Mouse (Mus musculus): ENCODE results near the gene Cotl1.
A peak's percentile ranks its signal among the peaks of the same experiment; 100 is the strongest.

Cotl1 gene

DNA sequence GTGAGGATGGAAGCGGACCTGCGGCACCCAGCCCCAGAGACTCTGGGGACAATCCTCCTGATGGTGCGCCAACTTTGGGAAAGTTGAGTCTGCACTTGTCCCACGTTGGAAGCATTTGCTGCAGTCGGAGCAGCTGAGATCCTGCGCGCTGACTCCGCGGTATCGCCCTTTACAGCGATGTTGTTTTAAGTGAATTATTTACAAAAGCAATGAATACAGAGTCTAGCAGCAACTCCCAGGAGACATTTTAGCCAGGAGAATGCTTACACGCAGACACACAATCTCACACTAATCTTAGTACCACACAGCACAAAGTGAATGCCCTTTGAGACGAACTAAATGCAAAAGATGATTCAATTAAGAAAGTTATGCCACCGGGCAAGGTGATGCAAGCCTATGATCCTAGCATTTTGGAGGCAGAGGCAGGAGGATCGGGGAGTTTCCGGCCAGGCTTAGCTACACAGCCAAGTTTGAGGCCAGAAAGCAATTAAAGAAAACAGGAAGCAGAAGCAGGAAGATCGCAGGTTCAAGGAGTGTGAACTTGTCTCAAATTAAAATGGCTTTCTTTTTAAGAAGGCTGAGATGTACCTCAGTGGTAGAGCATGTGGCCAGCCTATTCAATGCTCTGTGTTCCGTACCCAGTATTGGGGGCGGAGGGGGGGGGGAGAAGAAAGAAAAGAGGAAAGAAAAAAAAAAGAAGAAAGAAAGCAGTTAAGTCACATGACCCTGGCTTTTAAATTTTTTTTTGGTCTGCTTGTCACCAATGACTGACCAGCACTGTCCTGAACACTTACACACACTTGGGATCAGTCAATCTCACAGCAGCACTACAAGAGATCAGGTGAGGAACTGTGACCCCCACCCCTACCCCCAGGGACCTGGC, 2.0 kb downstream of the Cotl1 start:
- DNase-seq = no peak

DNA sequence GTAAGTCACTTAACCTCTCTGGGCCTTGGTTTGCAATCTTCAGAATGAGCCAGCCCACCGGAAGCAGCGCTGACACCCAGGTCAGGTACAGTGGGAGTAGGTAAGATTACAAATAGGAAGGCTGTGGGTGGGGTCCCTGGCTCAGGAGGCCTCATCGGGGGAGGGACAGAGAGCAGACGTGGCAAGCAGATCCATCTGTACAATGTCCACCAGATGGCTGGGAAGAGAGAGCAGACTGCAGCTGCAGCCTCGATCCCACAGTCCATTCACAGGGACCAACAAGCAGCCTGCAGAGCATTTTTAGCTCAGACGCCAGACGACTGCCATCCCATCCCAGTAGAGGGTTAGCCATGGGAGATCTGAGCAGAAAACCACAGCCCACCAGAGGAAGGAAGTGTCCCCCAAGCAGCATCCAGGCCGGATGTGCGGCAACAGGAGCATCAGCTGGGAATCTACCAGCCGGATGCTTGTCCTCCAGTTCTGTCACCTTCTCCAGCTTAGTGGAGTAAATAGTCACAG, 2.7 kb downstream of the Cotl1 start:
- no peak for DNase-seq

DNA sequence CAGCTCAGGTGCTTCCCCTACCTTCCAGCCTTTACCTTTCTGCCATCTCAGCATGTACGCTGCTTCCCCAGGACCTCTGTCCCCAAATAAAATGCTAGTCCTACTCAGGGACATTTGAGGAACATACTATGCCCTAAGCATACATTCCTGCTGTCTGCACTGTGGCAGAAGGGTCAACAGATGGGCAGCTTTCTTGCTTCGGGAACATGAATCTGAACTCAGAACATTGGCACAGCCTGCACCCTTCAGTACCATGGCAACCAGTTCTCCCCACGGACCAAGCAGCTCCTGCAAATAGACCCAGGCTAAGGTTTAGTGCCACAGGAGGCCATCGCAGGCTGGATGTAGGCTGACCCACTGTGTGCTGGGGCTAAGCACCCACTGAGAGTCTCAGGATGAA, 3.5 kb downstream of the Cotl1 start:
- no peak for DNase-seq

DNA sequence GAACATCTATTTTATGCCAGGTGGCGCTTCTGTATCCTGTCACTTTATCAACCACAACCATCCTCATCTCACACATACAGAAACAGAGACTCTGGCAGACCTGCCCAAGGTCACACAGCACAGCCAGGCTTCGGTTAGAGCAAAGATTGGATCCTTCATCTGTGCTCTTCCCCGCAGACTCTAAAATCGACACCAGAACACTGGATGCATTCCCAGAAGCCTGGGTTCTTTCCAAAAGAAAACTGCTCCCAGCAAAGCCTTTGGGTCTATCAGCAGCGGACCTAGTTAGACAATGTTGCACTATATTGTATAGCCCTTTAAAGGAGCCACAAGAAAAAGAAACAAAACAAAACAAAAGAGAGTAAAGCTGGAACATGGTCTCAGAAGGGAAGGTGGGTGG, 5.1 kb downstream of the Cotl1 start:
- DNase-seq = peak; percentile 76

DNA sequence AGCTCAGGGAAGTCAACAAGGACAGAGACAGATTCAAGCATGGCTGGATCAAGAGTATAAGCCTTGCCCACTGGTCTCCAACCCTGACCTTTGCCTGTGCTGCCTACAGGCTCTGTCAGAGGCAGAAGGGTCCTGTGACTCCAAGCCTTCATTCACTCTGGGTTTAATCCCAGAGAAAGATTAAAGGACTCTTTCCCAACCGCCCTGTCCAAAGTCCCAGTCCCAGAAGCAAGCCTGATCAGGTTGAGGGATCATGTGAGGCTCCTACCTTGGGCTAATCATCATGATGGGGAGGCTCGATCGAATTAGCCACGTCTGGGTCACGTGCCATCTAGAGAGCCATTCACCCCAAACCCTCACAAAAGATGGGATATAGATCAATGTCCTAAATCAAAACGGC, 5.7 kb downstream of the Cotl1 start:
- DNase-seq = no peak

DNA sequence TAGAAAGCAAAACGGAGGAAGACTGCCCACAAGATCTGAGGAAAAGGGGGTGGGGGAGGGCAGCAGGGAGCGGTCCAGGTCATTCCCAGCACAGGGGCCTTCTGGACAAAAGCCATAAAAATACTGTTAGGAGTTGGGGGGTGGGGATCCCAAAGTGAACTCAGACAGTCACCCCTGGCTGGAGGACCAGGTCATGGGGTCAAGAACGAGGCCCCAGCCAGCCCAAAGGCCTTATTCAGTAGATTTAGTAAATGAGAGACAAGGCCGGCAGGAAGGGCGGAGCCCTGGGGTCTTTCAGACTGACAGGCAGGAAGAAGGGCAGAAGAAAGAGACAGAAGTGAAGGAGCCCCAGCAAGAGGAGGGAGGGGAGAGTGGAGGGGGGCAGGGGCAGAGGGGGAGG, 7.4 kb downstream of the Cotl1 start:
- no peak for DNase-seq

DNA sequence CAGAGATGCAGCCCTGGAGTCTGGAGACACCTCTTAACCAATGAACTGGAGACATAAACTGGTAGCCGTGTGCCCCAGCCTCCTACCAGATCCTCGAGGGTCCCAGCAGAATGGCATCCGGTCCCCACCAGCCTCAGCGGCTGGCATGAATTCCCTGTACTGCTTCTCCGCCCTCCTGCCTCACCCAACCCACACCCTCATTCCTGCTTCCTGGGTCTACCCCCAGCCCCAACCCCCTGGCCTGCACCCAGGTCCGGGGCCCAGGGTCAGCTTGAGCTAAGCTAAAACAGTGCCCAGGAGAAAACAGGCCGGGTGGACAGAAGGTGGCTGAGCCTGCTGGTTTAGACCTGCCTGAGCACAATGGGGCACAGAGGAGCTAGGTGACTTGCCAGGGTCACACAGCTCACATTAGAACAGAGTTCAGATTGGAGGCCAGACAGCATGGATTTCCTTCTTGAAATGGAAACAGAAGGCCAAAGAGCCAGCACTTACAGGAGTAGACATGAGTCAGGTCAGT, 8.2 kb downstream of the Cotl1 start:
- no peak for DNase-seq

DNA sequence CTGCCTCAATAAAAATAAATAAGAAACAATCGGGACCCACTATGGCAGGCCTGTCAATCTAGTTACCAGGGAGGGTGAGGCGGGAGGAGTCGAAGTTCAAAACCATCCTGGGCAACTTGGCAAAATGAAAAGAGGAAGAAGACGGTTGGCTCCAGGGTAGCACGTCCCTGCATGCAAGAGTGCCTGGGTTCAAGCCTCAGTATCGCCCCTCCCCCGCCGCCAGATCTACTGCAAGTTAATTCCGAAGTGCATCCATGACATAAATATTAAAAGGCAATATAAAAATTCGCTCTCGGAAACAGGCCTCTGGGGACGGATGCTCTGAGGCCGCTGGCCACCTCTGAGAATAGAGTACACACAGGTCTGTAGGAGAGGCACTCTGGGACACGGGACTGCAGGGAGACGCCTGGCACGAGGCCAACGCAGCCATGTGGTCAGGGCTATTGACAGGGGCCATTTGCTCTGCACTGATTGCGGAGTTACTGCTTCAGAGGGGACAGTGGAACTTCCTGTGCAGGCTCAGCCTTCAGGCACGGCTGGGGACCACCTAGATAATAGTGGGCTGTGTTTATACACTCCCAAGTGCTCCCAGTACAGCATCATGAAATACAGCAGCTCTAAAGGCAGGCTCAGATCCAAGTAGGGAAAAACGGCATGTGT, 8.9 kb downstream of the Cotl1 start:
- peak; percentile 76 for DNase-seq

DNA sequence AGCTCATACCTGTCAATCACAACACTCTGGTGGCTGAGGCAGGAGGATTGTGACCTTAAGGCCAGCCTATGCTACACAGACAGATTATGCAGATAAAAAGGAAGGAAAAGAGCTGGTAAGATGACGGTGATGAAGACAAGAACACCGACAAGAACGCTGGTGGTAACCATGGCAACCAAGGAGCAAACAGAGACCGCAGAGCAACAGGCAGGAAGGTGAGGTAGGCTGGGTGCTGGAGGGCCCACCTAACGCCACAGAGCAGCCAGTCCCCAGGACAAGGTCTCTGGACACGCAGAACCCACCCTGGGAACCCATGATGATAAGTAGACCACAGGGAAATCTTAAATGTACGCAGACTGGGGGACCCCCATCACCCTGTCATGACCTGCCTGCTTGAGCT, 9.8 kb downstream of the Cotl1 start:
- DNase-seq = no peak

DNA sequence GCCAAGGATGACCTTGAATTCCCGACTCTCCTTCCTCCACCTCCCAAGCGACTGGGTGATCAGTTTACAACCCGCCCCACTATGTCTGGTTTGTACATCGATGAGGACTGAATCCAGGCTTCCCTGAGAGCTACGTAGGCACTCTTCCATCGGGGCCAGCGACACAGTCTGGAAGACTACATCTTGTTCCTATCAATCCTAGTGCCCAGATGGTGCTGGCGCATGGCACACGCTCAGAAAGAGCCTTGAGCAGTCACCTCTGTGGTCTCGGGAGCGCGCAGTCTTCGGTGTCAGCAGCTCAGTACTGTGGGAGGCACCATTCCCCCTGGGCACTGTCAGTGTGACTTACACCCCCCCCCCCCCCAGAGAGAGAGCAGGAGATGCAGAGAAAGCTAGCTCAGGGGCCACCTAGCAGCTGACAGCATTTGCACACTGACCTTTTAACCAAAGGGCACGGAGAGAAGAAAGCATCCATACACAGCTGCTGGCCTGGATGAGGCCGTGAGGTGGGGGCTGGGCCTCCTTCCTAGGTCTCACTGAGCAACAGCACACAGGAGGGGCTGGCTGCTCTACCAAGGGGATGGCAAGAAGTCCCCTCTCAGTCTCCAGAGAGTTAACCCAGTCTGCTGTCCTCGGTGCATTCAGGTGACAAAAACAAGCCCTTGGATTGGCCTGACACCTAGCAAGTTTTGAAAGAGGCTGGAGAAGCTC, 10.3 kb downstream of the Cotl1 start:
- DNase-seq = no peak

DNA sequence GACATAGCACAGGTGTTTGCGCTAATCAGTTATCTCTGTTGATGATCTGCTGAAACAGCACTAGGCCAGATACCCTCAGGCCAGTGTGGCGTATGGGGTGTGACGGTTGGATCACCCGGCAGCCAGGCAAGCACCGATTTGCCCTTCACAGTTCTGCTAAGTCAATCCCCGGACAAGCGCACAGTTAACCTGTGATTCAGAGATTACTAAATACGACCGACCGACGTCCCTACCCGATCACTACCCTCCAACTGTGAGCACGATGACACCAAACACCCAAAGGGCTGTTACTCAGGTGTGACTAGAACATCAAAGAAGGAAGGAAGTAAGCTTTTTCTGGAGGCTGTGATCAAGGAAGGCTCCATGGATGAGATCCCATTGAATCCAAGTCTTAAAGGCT, 10.9 kb downstream of the Cotl1 start:
- no peak for DNase-seq

DNA sequence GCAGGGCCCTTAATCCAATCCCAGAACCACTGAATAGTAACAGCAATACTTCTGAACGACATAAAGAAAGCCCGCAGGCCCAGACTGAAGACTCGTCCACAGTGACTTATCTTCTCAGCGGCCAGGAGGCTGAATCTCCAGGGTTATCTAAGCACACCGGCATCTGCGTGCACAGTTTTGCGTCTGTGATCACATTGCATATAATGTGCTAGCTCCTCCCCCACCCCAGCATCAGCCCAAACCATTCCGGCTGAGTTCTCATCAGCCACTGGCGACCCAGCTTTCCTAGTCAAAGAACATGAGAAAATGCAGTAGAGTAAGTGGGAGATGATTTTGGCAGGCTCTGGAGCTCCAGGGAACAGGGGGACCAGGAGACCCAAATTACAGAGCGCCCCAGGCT, 11.3 kb downstream of the Cotl1 start:
- no peak for DNase-seq

DNA sequence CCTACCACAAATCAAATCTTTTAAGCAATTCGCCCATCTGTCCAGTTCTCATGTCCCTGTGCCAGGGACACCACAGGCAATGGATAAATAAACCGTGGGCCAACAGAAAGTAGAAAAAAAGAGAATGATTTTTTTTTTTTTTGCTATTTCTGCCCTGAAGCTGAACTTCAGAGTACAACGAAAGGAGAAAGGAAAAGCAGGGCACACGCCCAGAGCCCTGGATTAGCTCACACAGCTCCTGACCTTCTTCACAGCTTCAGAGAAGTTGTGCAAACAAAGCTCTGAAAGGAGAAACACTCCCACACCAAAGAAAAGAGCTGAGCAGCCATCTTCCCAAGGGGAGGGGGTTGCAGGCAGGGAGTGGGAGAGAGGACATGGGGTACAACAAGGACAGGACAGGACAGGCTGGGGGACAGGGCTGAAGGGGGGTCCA, 12.6 kb downstream of the Cotl1 start:
- no peak for DNase-seq

DNA sequence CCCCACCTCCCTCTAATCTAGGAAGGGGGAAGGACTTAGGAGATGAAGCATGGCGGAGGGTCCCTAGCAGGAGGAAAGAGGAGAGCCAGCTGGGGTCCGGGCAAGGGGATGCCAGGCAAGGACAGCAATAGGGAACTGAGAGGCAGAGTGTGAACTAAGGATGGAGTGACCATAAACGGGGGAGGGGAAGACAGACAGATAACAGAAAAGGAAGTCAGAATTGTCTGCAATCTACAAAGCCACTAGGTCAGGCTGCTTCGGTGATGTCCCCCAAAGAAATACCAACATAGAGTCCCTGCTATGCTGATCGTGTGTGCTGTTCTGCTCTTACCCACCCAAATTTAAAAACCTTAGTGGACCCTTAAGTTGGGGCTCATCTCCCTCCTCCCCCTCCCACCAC, 13.4 kb downstream of the Cotl1 start:
- no peak for DNase-seq

DNA sequence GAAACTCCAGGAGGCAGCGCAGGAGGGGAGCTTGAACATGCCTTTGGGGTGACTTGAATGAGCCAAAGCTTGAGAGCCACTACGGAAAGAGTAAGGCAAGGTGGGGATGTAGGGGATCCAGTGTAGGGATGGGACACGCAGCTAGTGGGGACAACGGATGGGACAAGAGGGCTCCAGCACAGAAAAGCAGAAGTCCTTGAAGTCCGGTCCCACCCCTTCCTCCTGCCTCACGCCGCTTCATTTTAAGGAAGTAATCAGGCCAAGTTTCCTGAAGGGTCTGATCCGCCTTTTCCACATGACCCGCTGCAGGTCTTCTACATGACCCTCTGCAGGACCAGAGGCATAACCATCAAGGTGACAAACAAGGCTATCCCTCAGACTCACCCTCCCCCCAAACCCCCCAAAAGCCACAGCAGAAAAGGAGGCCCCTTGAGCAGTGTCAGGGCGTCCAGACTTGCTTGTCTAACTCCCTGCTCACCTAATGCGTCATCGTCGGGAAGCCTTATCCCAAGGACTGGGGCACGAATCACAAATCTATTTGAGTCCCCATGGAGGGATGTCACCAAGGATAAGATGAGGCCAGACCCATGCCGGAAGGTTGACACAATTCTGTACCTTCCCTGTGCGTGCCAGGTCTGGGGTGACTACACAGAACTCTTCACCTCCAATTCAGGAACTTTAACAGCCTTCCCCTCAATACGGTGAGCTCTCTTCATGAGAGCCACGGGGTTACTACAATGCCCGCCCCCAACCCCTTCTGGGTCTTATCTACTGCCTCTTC, 14.2 kb downstream of the Cotl1 start:
- DNase-seq = no peak

DNA sequence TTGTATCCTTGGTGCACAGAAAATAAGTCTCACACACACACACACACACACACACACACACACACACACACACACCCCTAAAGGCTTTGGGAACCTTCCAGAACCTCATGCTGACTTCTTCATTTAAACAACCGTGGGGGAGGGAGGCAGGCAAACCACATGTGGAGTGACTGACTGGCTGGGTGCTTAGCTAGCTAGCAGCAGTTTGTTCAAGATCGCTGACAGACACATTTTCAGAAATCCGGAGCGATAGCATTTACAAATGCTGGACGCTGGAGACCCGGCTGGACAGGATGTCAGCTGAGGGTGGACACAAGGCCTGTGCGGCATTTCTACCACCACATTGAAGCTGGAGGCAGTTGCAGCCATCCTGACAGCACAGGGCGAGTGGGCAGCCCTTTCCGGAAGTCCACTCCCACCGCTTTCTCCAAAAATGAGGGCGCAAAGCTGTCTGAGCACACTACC, 15.5 kb downstream of the Cotl1 start:
- no peak for DNase-seq

DNA sequence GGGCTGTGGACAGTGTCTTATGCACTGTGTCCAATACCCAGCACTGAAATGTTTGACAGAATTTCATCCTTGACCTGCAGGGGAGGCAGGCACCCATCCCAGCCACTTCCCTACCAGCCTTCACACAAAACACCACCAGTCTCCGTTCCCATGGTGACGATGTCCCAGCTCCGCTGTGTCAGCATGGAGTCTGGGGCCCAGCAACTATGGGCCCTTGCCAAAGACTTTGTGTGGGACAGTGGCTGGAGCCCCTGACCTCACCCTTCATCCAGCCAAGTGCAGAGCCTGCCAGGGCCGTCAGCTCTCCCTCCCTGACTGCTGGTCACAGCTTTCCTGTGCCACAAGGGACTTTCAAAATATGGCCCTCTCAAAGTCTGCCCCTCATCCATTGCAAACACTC, 16.2 kb downstream of the Cotl1 start:
- no peak for DNase-seq

DNA sequence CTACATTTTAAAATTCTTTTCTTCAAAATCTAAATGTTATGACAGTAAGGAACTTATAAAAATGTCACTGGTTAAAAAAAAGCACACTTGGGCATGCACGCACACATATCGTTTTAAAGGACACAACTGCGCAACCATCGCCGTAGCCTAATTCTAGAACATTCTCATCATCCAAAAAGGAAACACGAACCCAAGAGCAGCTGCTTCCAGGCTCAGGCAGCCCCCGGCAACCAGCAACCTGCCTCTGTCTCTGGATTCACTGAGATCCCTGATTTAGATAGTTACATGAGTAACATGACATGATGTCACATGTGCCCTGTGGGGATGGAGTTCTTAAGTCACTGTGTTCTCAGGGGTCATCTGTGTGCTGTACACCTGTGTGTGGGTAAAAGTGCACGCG, 17.1 kb downstream of the Cotl1 start:
- DNase-seq = no peak

DNA sequence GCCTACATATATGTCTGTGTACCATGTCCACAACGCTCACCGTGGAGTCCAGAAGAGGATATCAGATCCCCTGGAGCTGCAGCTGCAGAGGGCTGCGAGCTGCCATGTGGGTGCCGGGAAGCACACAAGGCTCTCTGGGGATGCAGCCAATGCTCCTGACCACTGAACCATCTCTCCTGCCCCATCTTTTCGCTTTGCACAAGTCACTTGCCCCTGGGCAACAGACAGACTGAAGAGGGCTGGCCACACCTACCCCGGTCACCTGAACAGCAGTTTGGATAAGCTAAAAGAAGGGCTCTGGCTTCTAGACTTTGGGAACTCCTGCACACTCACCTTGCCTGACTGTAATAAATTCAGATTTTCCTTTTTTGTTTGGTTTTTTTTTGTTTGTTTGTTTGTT, 18.7 kb downstream of the Cotl1 start:
- no peak for DNase-seq

DNA sequence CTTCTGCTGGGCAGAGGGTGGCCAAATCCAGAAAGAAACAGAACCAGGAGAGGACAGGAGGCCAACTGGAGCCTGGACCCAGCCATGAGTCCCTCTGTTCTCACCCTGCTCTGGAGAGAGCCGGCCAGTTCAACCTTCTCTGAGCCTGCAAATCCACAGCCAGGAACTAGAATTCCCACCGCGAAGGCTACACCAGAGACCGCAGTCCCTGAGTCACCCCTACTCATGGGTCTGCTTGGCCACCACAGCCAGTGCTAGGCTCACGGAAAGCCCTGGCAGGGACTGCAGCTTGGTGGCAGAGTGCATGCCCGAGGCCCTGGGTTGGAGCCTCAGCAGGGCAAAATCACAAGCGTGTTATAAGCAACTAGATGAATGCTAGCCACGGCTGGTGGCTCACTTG, 20.4 kb downstream of the Cotl1 start:
- DNase-seq = no peak

DNA sequence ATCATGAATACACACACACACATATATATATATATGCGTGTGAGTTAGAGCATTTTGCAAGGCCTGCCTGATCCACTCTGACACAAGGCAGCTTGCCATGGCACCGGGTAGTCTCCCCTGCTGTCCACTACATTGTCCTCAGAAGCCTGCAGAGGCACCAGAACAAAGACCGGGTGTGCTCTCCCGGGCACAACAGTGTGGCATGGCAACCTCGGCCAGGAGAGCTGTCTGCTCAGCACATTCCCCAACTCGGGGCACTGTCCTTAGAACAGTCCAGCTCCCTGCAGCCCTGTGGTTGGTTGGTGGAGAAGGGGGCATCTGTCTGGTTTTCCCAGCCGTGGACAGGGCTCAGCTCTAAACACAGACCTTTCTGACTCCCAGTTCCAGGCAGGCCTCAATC, 21.0 kb downstream of the Cotl1 start:
- DNase-seq = peak; percentile 67

DNA sequence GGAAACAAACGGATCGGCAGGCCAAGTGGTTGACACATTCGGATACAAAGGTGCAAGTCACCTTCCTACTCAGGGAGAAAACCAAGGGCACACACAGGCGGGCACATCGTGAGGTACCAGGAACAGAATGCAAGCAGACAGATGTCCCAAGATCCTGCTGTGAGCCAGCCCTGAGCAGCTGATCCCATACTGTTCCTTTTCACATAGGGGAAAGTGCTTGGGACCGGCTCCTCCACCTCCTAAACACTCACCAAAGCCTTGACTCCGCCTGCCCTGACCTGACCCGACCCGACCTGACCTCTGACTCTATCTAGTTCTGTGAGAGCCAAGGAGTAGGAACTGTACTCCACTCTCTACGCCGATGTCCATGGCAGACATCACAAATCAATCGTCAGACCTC, 22.9 kb downstream of the Cotl1 start:
- DNase-seq = no peak

DNA sequence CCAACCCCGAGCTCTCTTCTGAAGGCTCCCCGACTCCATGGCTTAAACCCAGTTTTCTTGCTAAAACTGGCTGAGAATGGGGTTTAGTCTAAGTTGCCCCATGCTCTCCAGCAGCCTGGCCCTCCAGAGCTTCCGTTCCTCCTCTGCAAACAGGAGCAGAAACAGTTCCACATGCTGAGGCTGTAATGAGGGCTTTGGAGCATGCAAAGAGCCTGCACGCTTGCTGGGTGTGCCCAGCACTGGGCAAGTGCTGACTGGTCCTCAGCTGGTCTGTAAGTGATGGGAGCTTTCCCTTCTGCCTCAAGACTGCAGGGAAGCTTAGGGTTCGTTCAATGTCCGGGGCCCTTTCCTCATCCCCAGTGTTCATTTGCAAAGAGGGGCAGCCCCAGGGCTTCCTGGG, 24.1 kb downstream of the Cotl1 start:
- DNase-seq = no peak
